Mouse (Mus musculus) monocyte, adult 5-6 weeks (primary cell): ENCODE measurements around the gene Derl3. TPM values are rescaled to one million over a fixed set of nuclear protein-coding genes. Genes with fewer than 3 reads are reported as not detected.
A peak's percentile ranks its signal among the peaks of the same experiment; 100 is the strongest.
"Not testable (repeated sequence)": the region's sequence is repeated elsewhere in the genome, so short reads cannot be mapped to it uniquely, and the experiment has no call there.

Experiments used
- ATAC-seq: fragments of 153-309, 156-312 bp; replicated peaks from 2 replicates; pipeline ENCODE4 v1.8.0; 2017; ENCODE audit warnings: mild to moderate bottlenecking; ENCODE audit not compliant: low TSS enrichment, insufficient number of reproducible peaks, severe bottlenecking, poor library complexity, low FRiP score
- total RNA-seq: library from RNA; stranded (forward); fragments of 200-1000, 200-491, 200-594 nt; gene quantifications from 3 replicates; pipeline ENCODE4 v1.2.3, GENCODE M21; 2017

Derl3 gene
- 2.7 to 7.1 TPM (median 4.3 TPM) in 3 replicates for total RNA-seq

DNA sequence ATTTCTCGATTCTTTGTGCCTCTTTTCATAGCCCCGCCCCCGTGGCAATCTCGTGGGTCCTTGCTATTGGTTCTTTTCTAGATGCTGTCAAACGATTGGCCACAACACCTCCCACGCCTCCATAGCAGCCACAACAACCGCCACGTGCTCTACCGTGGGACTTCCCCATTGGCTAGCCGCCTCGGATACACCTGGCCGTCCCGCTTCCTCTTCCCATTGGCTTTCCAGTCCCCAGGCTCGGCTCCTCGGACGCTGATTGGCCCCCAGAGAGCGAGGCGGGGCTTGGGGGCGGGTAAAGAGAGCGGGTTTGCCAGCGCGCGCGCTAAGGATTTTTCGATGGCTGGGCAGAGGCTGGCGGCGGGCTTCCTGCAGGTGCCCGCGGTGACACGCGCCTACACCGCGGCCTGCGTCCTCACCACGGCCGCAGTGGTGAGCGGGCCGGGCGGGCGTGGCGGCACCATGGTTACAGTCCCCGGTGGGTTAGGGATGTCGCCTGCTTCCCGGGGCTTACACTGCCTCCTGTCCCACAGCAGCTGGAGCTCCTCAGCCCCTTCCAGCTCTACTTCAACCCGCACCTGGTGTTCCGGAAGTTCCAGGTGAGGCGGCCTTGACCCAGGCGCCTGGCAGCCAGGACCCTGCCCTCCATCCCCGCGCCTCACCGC, at the start of gene Derl3:
Gene Derl3, plus strand, starts transcription at position 325 of the 662 bp plus-strand sequence.
- ATAC-seq: peak; percentile 98

DNA sequence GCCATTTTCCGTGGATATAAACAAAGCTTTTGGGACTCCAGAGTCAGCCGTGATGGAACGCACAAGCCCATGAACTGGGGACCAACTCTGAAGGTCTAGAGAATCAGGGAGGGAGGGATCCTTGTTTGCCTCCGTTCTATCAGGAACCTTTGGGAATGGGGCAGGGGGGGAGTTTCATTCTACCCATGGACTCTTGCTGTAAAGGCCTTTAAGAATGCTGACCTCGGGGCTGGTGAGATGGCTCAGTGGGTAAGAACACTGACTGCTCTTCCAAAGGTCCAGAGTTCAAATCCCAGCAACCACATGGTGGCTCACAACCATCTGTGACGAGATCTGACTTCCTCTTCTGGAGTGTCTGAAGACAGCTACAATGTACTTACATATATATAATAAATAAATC, 49.3 kb upstream of the Derl3 start:
- ATAC-seq: not testable (repeated sequence)

GRCm38 (mm10) chr10:75844800-75845199, 48.4 kb upstream of the Derl3 start:
- no peak for ATAC-seq

DNA sequence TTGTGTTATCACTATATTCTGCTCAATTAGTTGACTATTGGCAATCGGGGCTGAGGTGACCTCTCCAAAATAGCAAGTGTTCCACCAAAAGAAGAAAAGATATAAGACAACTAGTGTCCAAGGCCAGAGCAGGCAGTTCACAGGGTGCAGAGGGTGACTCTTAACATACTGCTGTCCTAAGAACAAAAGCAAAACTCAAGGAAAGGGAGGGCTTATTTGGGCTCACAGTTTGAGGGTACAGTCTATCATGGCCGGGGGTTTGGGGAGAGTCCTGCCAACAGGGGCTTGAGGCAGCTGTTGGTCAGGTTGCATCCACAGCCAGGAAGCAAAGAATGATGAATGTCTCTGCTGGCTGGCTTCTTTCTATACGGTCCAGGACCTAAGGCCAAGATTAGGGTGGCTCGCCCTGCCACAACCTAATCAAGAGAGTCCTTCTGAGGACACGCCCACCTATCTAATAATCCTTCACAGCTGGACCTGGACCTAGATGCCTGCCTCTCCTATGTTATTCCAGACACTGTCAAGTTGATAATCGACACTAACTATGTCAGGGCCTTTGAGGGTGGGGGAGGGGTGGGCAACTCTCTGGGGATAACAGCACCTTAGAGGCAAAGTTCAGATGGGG, 47.8 kb upstream of the Derl3 start:
- ATAC-seq: no peak

DNA sequence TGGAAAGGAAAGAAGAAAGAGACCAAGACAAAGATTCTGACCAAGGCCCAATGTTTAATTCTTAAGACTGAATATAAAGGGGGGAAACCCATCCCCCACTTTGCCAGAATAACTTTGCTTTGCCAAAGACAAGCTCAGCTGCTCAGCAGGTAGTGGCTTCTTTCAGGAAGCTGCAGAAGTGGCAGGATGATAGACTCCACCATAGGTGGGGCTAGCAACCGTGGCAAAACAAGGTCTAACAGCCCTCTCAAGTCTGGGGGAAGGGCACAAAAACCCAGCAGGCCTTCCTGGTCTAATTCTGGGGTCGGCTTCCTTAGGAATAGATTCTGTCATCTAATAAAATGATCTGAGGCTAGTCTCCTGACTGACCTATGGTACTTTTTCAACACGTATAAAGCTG, 44.8 kb upstream of the Derl3 start:
- ATAC-seq: no peak

GRCm38 (mm10) chr10:75851076-75851475, 42.1 kb upstream of the Derl3 start:
- no peak for ATAC-seq

DNA sequence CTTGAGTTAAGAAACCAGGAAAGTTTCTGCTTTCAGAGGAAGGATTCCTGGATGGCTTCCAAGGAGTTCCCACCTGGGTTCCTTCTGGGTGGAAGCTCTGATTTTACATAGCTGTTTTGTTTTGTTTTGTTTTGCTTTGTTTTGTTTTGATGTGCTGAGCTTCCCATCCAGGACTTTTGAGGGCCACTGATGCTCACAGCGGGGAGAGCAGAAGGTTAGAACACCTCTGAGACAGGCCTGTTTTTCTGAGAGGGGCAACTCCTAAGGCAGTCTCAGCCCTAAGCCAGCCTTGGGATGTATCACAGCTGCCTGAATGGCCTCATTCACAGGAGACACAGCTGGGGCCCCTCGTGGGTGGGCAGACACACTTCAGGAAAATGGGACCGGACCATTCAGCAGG, 41.5 kb upstream of the Derl3 start:
- no peak for ATAC-seq

GRCm38 (mm10) chr10:75852539-75853125, 40.6 kb upstream of the Derl3 start:
- ATAC-seq: no peak

- ATAC-seq: peak; percentile 76
Measured at GRCm38 (mm10) chr10:75853452-75853851, 39.8 kb upstream of the Derl3 start.

GRCm38 (mm10) chr10:75854096-75854495, 39.1 kb upstream of the Derl3 start:
- ATAC-seq: no peak

DNA sequence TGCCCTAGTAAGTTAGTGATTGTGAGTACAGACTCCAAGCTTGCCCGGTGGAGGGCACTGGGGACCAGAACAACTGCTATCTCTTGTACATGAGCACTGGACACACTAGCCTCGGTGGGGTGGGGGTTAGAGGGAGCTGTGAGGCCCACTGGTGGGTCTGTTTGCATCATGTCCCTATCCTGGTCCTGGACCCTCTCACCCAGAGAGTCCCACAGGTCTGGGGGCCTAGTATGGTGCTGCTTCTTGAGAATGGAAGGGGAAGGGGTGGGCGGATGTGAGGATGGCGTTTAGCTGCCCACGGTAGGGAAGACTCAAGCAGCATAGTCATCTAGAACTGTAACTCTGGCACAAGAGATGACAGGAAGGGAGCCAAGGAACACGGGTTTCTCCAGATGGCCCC, 38.4 kb upstream of the Derl3 start:
- ATAC-seq: no peak

GRCm38 (mm10) chr10:75855416-75855981, 37.7 kb upstream of the Derl3 start:
- no peak for ATAC-seq

DNA sequence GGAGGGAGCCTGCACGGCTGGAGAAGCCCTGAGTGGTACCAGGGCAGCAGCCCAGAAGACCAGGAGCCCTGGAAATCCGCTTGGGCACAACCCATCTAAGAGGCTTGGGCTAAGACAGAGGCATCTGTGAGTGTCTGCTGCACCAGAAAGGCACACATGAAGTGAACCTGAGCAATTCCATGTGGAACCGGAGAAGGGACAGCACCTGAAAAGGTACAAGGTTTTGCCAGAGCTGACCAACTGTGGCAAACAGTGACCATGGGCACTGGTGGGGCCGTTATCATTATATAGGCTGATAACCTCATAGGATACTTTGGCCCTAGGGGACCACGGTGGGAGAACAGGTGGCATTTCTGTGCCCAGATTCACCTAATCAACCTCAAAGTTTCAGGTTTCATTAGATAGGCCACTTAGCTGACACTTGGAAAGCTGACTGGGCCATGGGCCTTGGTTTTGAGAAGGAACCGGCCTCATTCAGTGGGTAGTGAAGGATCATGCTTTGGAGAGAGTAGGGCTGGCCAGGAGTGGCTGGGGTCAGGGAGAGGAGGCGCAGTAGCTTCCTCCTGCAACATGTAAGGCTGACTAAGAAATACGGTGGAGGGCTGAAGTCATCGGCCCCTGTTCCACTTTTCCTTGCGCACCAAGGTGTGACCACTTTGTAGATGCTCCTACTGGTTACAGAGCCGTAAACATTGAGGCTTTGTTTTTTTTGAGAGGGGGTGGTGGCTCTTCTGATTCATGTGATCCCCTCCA, 36.9 kb upstream of the Derl3 start:
- ATAC-seq: no peak

- ATAC-seq: no peak
Measured at GRCm38 (mm10) chr10:75856976-75857375, 36.2 kb upstream of the Derl3 start.

DNA sequence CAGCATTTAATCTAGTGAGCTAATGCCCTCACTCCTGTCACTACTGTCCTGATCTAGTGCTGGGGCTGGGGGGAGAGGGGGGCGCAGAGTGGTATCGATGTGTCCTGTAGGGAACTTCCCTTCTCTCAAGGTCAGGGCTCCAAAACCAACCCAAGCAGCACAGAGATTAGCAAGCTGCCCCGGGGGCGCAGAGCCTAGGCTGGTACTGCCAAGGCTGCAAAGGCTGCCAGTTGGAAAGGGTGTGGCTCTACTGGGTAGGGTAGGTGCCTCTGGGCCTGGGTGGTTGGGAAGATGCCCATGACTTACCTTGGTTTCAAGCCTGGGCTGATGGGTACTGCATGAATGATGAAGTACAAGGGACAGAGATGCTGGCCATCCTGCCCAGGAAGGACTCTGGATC, 35.6 kb upstream of the Derl3 start:
- no peak for ATAC-seq

DNA sequence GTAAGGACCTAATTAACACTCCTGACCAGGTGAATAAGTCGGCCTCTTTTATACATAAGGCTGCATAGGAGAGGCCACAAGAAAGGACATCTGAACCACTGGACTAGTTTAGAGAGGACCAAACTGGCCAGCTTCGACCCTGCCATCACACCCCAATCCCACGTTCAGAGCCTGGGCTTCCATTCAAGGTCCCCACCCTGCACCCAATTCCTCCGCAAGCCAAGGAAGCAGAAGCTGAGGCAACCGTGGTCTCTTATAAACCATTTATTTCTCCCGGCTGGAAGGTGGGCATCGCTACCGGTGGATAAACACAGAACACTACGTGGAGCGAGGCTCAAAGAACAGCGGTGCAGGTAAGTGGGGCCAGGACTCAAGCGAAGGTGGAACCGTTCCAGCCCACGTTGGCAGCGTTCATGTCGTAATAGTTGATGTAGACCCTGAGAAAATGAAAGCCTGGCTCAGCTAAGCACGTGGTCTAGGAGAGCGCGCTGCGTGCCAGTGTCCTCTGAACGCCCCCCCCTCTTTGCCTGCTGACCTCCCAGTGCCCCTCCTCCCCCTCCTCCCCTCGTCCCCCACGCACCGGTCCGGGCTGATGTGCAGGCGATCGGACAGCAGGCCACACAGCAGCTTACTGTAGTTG, 34.0 kb upstream of the Derl3 start:
- ATAC-seq: no peak

GRCm38 (mm10) chr10:75859786-75860470, 33.3 kb upstream of the Derl3 start, which contains the start of gene Mif:
Mif (minus strand) TSS chr10:75860240.
- peak; percentile 96 for ATAC-seq

DNA sequence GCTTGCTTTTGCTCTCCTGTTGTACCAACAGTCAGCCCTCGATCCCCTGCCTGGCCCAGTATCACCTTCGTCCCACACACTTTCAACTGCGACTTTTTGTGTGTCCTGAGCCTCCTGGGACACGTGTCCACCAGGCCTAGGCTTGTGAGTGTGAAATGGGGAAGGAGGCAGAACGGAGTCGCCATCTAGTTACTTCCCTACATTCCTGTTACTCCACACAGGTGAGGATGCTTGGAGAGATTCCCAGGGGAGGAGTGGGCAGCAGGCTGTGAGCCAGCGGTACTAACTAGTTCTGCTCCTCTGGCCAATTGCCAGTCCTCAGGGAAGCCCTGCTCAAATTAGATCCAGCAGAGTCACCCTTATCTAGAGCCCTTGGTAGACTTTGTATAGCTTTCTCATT, 32.5 kb upstream of the Derl3 start:
- no peak for ATAC-seq
